Mouse (Mus musculus) ES-Bruce4 (cell line): ENCODE measurements around the gene Cbx1. TPM values are rescaled to one million over a fixed set of nuclear protein-coding genes. Genes with fewer than 3 reads are reported as not detected.
"Not testable (repeated sequence)": the region's sequence is repeated elsewhere in the genome, so short reads cannot be mapped to it uniquely, and the experiment has no call there.

Source experiments
- H3K27ac ChIP-seq: 2 replicates; pipeline ENCODE4 v1.5.1; 2012; ENCODE audit warnings: low read length, inconsistent platforms; ENCODE audit not compliant: insufficient read depth
- H3K27me3 ChIP-seq: 2 replicates; pipeline ENCODE4 v1.6.1; 2012; ENCODE audit warnings: mild to moderate bottlenecking, low read length, inconsistent platforms; ENCODE audit not compliant: control insufficient read depth, poor library complexity, insufficient read depth, severe bottlenecking
- H3K36me3 ChIP-seq: 2 replicates; pipeline ENCODE4 v1.6.1; 2012; ENCODE audit warnings: inconsistent platforms, mild to moderate bottlenecking, low read length, moderate library complexity; ENCODE audit not compliant: control insufficient read depth, poor library complexity, insufficient read depth, severe bottlenecking
- H3K4me1 ChIP-seq: one replicate; pipeline ENCODE4 v1.8.1; 2011; ENCODE audit warnings: low read length; ENCODE audit not compliant: control insufficient read depth, insufficient read depth
- H3K4me3 ChIP-seq: 2 replicates; pipeline ENCODE4 v1.5.1; 2011; ENCODE audit warnings: low read depth, mild to moderate bottlenecking, low read length
- H3K9ac ChIP-seq: 2 replicates; pipeline ENCODE4 v1.6.1; 2012; ENCODE audit warnings: low read depth, mild to moderate bottlenecking, inconsistent platforms; ENCODE audit not compliant: poor library complexity, severe bottlenecking
- H3K9me3 ChIP-seq: replicated peaks from 2 replicates; pipeline ENCODE4 v1.6.1; 2012; ENCODE audit warnings: mild to moderate bottlenecking, low read length, inconsistent platforms; ENCODE audit not compliant: control insufficient read depth, poor library complexity, insufficient read depth, severe bottlenecking
- CTCF ChIP-seq: IDR thresholded peaks from one replicate; pipeline ENCODE4 v1.8.1; 2011; ENCODE audit warnings: low read depth, low read length
- EP300 ChIP-seq: IDR thresholded peaks from 2 replicates; pipeline ENCODE4 v1.6.1; 2011; ENCODE audit warnings: low read depth, low read length; ENCODE audit not compliant: insufficient read depth
- POLR2A ChIP-seq: IDR thresholded peaks from one replicate; pipeline ENCODE4 v1.8.1; 2011; ENCODE audit warnings: low read length; ENCODE audit not compliant: insufficient read depth
- polyA plus RNA-seq: library from polyadenylated mRNA; stranded (reverse); fragments of >200 nt; gene quantifications from 2 replicates; pipeline ENCODE4 v1.2.4, GENCODE M21; 2011; ENCODE audit warnings: low read depth; ENCODE audit not compliant: missing spikeins, insufficient read depth, insufficient read length

Cbx1 gene
- polyA plus RNA-seq, 1 experiment: 202 TPM

- Histone ChIP-seq H3K4me3 (no peak overlapping the region), H3K4me1 (no peaks in the 10 kb centered on the region), H3K36me3 (no peaks in the 10 kb centered on the region), H3K9me3 (no peaks in the 10 kb centered on the region), H3K27me3 (no peaks in the 10 kb centered on the region), H3K9ac (no peak overlapping the region), H3K27ac (no peak overlapping the region)
- no peak for TF ChIP-seq EP300
- no peak for TF ChIP-seq POLR2A
These were observed 59.8 kb downstream of the Cbx1 start for GRCm38 (mm10) chr11:96848694-96849093.

GRCm38 (mm10) chr11:96849145-96849544 lies 60.2 kb downstream of the Cbx1 start:
- H3K27me3 ChIP-seq, H3K9me3 ChIP-seq, H3K36me3 ChIP-seq, H3K4me3 ChIP-seq, H3K4me1 ChIP-seq, H3K27ac ChIP-seq: not testable (repeated sequence)
- H3K9ac ChIP-seq: peak overlapping the region; percentile 53

GRCm38 (mm10) chr11:96849681-96850467 lies 60.9 kb downstream of the Cbx1 start, which contains the start of gene Copz2:
Copz2 (plus strand) TSS chr11:96849870.
- Histone ChIP-seq H3K27me3 (no peaks in the 10 kb centered on the region), H3K27ac (no peak within 1 kb of the TSS), H3K4me1 (no peaks in the 10 kb centered on the region), H3K9me3 (no peaks in the 10 kb centered on the region), H3K36me3 (no peaks in the 10 kb centered on the region), H3K4me3 (peak within 1 kb of the TSS; percentile 74), H3K9ac (peak within 1 kb of the TSS; percentile 53)
- TF ChIP-seq POLR2A (no peak), EP300 (no peak), CTCF (no peak)

GRCm38 (mm10) chr11:96857446-96857845 lies 68.5 kb downstream of the Cbx1 start:
- Histone ChIP-seq H3K4me3 (no peak overlapping the region), H3K9ac (no peak overlapping the region), H3K36me3 (no peaks in the 10 kb centered on the region), H3K4me1 (no peaks in the 10 kb centered on the region), H3K9me3 (no peaks in the 10 kb centered on the region), H3K27me3 (no peaks in the 10 kb centered on the region), H3K27ac (no peak overlapping the region)
- TF ChIP-seq EP300: no peak
- no peak for TF ChIP-seq POLR2A
- no peak for TF ChIP-seq CTCF

Other genes starting within 250 kb of the Cbx1 start
- 27.3 and 31.1 TPM in 2 replicates for gene Snx11, start 11.6 kb upstream of the Cbx1 start, polyA plus RNA-seq
- 181 and 194 TPM in 2 replicates for gene Nfe2l1, start 40.8 kb downstream of the Cbx1 start, polyA plus RNA-seq
- 23.9 and 26.2 TPM in 2 replicates for gene Copz2, start 60.7 kb downstream of the Cbx1 start, polyA plus RNA-seq
- gene Cdk5rap3, start 127.4 kb downstream of the Cbx1 start, polyA plus RNA-seq: 93.3 and 109 TPM in 2 replicates
- gene Prr15l, start 139.0 kb downstream of the Cbx1 start, polyA plus RNA-seq: 10.9 and 11.1 TPM in 2 replicates
- gene Pnpo, start 154.9 kb downstream of the Cbx1 start, polyA plus RNA-seq: 23.6 and 24.1 TPM in 2 replicates
- 29.0 and 30.5 TPM in 2 replicates for gene Sp2, start 193.8 kb downstream of the Cbx1 start, polyA plus RNA-seq
- gene Sp6, start 224.3 kb downstream of the Cbx1 start, polyA plus RNA-seq: 12.4 and 13.5 TPM in 2 replicates
- 6.8 and 7.4 TPM in 2 replicates for gene Scrn2, start 240.8 kb downstream of the Cbx1 start, polyA plus RNA-seq